Mouse (Mus musculus): ENCODE measurements at regions not wholly inside any gene's neighbourhood (a gene's known extent, or its start where the extent isn't known, plus 50 kb on each side); places are given as distances from the start of the nearest gene placed in this dataset.

- H3K4me1 ChIP-seq (replicated peaks), result peaks cover 14% of the 10 kb centered on the region
- ATAC-seq (ENCODE audit: low read depth), result 0 out of 2 replicates have a peak, but pooled peaks have one; percentile 38
- H3K27ac ChIP-seq (replicated peaks), result no peak overlapping the region; the same call in 1 of the 2 replicates
- no peaks in the 10 kb centered on the region for H3K36me3 ChIP-seq
- no peaks in the 10 kb centered on the region for H3K27me3 ChIP-seq
- WGBS, result 39% methylated on average over 8 of the region's 8 CpGs
- no peak overlapping the region for H3K9ac ChIP-seq
- H3K9me3 ChIP-seq, result no peaks in the 10 kb centered on the region
- no peak overlapping the region for H3K4me2 ChIP-seq
- no peak overlapping the region for H3K4me3 ChIP-seq
These were observed 54.4 kb downstream of the Pcdh8 start for GRCm38 (mm10) chr14:79716704-79717103.

- Histone ChIP-seq H3K27ac (replicated peaks) (no peak overlapping the region), H3K36me3 (no peaks in the 10 kb centered on the region), H3K4me3 (no peak overlapping the region), H3K4me1 (replicated peaks) (peaks cover 14% of the 10 kb centered on the region), H3K9ac (no peak overlapping the region), H3K9me3 (no peaks in the 10 kb centered on the region), H3K27me3 (no peaks in the 10 kb centered on the region), H3K4me2 (no peak overlapping the region)
- 92% methylated on average over 6 of the region's 6 CpGs for WGBS
- no peak for ATAC-seq (ENCODE audit: low read depth)
These were observed 50.7 kb upstream of the Cnmd start for GRCm38 (mm10) chr14:79712550-79713262.

All from neural tube, embryonic 13.5 days (tissue).